Mouse (Mus musculus) granulocyte monocyte progenitor cell, adult 5-6 weeks (primary cell): ENCODE results near the gene Tomm5. TPM values are rescaled to one million over a fixed set of nuclear protein-coding genes. Genes with fewer than 3 reads are reported as not detected.
"Not testable (repeated sequence)": the region's sequence is repeated elsewhere in the genome, so short reads cannot be mapped to it uniquely, and the experiment has no call there.

Experiments used
- ATAC-seq: replicated peaks from 2 replicates; pipeline ENCODE4 v1.8.0; 2016; ENCODE audit warnings: mild to moderate bottlenecking, moderate TSS enrichment, inconsistent platforms; ENCODE audit not compliant: poor library complexity, severe bottlenecking
- total RNA-seq, 2 experiments: library from RNA; stranded (forward) in 1 of 2; stranded (reverse) in 1 of 2; fragments of 200-712, 200-1000 nt in 1 of 2; fragments of >200 nt in 1 of 2; fragmentation: Nextera tagmentation in 1 of 2; gene quantifications; 2 replicates each; pipeline ENCODE4 v1.2.3; 2014 to 2017

Gene Tomm5
- total RNA-seq (2014; fragmentation: Nextera tagmentation) (344 and 413 TPM in 2 replicates), total RNA-seq (2017) (250 and 251 TPM in 2 replicates)

GRCm38 (mm10) chr4:45107601-45108277 is at the start of gene Tomm5:
Gene Tomm5, minus strand, starts transcription at chr4:45108114.
- peak; percentile 91 for ATAC-seq

GRCm38 (mm10) chr4:45156433-45156832 is 48.5 kb upstream of the Tomm5 start:
- no peak for ATAC-seq

- no peak for ATAC-seq
Measured at GRCm38 (mm10) chr4:45143005-45143404, 35.1 kb upstream of the Tomm5 start.

GRCm38 (mm10) chr4:45142411-45142810 is 34.5 kb upstream of the Tomm5 start:
- peak; percentile 88 for ATAC-seq

- ATAC-seq = no peak
Measured at GRCm38 (mm10) chr4:45141835-45142234, 33.9 kb upstream of the Tomm5 start.

- ATAC-seq = no peak
Measured at GRCm38 (mm10) chr4:45137636-45138035, 29.7 kb upstream of the Tomm5 start.

GRCm38 (mm10) chr4:45134471-45134870 is 26.6 kb upstream of the Tomm5 start:
- ATAC-seq = no peak

- no peak for ATAC-seq
Measured at GRCm38 (mm10) chr4:45131021-45131420, 23.1 kb upstream of the Tomm5 start.

- no peak for ATAC-seq
Measured at GRCm38 (mm10) chr4:45121311-45121710, 13.4 kb upstream of the Tomm5 start.

GRCm38 (mm10) chr4:45108456-45109110 is 669 bp upstream of the Tomm5 start:
- peak; percentile 33; the same call in 1 of the 2 replicates for ATAC-seq

GRCm38 (mm10) chr4:45107066-45107465 is 848 bp downstream of the Tomm5 start:
- ATAC-seq = no peak

- ATAC-seq = no peak
Measured at GRCm38 (mm10) chr4:45106409-45106808, 1.5 kb downstream of the Tomm5 start.

- peak; percentile 87 for ATAC-seq
Measured at GRCm38 (mm10) chr4:45097198-45097872, 10.6 kb downstream of the Tomm5 start.

GRCm38 (mm10) chr4:45084895-45085290 is 23.0 kb downstream of the Tomm5 start:
- no peak for ATAC-seq

- peak; percentile 99 for ATAC-seq
Measured at GRCm38 (mm10) chr4:45084021-45084894, 23.7 kb downstream of the Tomm5 start, which contains the start of gene Fbxo10. Gene Fbxo10, minus strand, starts transcription at chr4:45084604.

- no peak for ATAC-seq
Measured at GRCm38 (mm10) chr4:45083487-45083886, 24.4 kb downstream of the Tomm5 start.

GRCm38 (mm10) chr4:45082951-45083350 is 25.0 kb downstream of the Tomm5 start:
- ATAC-seq = no peak

GRCm38 (mm10) chr4:45081041-45081440 is 26.9 kb downstream of the Tomm5 start:
- not testable (repeated sequence) for ATAC-seq

- no peak for ATAC-seq
Measured at GRCm38 (mm10) chr4:45073544-45073943, 34.4 kb downstream of the Tomm5 start.

GRCm38 (mm10) chr4:45072261-45072973 is 35.5 kb downstream of the Tomm5 start:
- ATAC-seq = no peak
